Mouse (Mus musculus): Measurements from ENCODE around the gene Hoxa6.

DNA sequence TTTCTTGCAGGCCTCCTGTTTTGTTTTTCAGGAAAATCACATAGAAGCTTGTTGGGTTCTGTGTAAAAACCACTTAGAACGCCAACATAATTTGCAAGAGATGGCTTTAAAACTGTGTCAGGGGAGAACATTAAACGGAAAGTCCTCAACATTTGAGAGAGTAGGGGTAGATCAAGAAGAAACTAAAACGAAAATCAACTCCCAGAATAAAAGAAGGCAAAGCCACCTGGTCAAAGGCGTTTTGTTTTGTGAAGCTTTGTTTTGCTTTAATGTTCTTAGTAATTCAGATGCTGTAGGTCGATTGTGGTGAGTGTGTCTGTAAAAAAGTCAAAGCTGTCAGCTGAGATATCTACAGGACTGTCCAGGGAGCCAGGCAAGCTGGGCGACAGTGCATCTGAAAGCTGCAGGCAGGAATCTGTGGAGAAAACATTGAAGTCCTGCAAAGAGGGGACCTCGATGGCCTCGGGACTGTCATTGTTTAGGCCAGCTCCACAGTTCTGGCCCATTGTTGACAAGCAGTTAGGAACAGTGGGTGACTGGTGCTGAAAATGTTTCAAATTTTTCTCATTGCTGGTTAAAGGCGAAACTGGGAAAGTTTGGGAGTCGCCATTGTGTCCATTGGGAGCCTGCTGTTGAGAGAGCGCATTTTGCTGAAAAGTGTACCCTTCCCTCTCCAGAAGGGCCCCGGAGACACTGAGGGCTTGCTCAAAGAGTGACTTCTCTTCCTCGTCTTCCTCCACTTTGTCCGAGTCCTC, 45.7 kb downstream of the Hoxa6 start:
- TF ChIP-seq EP300 (IDR thresholded peaks at IDR 0.05; ENCODE audit: insufficient read depth, low read depth, low read length) (no peak), CTCF (IDR thresholded peaks at IDR 0.05; ENCODE audit: low read depth, low read length) (no peak)

All from ES-Bruce4 (cell line).